Mouse (Mus musculus): ENCODE data around the gene Espnl.

The Espnl gene

GRCm38 (mm10) chr1:91381091-91381471 is 59.2 kb downstream of the Espnl start:
- DNase-seq (ENCODE audit: low spot score): no peak

GRCm38 (mm10) chr1:91390369-91390768 is 68.5 kb downstream of the Espnl start:
- DNase-seq (ENCODE audit: low spot score): no peak

GRCm38 (mm10) chr1:91397927-91398259 is 76.0 kb downstream of the Espnl start:
- DNase-seq (ENCODE audit: low spot score): no peak
